Mouse (Mus musculus) ES-Bruce4 (cell line): ENCODE measurements around the gene Lipf. TPM values are rescaled to one million over a fixed set of nuclear protein-coding genes. Genes with fewer than 3 reads are reported as not detected.

Experiments used
- H3K27ac ChIP-seq: 2 replicates; pipeline ENCODE4 v1.5.1; 2012; ENCODE audit warnings: low read length, inconsistent platforms; ENCODE audit not compliant: insufficient read depth
- H3K27me3 ChIP-seq: 2 replicates; pipeline ENCODE4 v1.6.1; 2012; ENCODE audit warnings: mild to moderate bottlenecking, low read length, inconsistent platforms; ENCODE audit not compliant: control insufficient read depth, poor library complexity, insufficient read depth, severe bottlenecking
- H3K36me3 ChIP-seq: 2 replicates; pipeline ENCODE4 v1.6.1; 2012; ENCODE audit warnings: inconsistent platforms, mild to moderate bottlenecking, low read length, moderate library complexity; ENCODE audit not compliant: control insufficient read depth, poor library complexity, insufficient read depth, severe bottlenecking
- H3K4me1 ChIP-seq: one replicate; pipeline ENCODE4 v1.8.1; 2011; ENCODE audit warnings: low read length; ENCODE audit not compliant: control insufficient read depth, insufficient read depth
- H3K4me3 ChIP-seq: 2 replicates; pipeline ENCODE4 v1.5.1; 2011; ENCODE audit warnings: low read depth, mild to moderate bottlenecking, low read length
- H3K9ac ChIP-seq: 2 replicates; pipeline ENCODE4 v1.6.1; 2012; ENCODE audit warnings: low read depth, mild to moderate bottlenecking, inconsistent platforms; ENCODE audit not compliant: poor library complexity, severe bottlenecking
- H3K9me3 ChIP-seq: replicated peaks from 2 replicates; pipeline ENCODE4 v1.6.1; 2012; ENCODE audit warnings: mild to moderate bottlenecking, low read length, inconsistent platforms; ENCODE audit not compliant: control insufficient read depth, poor library complexity, insufficient read depth, severe bottlenecking
- CTCF ChIP-seq: IDR thresholded peaks from one replicate; pipeline ENCODE4 v1.8.1; 2011; ENCODE audit warnings: low read depth, low read length
- EP300 ChIP-seq: IDR thresholded peaks from 2 replicates; pipeline ENCODE4 v1.6.1; 2011; ENCODE audit warnings: low read depth, low read length; ENCODE audit not compliant: insufficient read depth
- POLR2A ChIP-seq: IDR thresholded peaks from one replicate; pipeline ENCODE4 v1.8.1; 2011; ENCODE audit warnings: low read length; ENCODE audit not compliant: insufficient read depth
- polyA plus RNA-seq: library from polyadenylated mRNA; stranded (reverse); fragments of >200 nt; gene quantifications from 2 replicates; pipeline ENCODE4 v1.2.4, GENCODE M21; 2011; ENCODE audit warnings: low read depth; ENCODE audit not compliant: missing spikeins, insufficient read depth, insufficient read length

Lipf gene
- not detected in 2 replicates for polyA plus RNA-seq

DNA sequence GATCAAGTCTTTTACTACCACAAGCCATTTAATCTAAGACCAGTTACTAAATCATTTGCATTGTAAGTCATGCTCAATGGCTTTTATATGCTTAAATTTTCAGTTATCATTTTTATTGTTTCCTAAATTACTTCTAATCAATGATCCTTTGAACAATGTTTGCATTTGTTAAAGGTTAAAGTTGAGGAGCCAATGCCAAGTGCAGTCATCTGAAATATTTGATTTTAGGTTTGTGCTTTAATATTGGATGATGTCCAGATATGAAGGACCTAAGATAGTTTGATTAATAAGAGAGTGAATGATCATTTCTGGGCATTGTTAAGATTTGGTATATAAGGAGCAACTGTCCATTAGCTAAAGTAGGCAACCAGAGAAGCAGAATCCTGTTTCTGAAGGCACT is at the start of gene Lipf:
TSS of gene Lipf (plus strand) at position 301 of the 400 bp plus-strand sequence.
- H3K27ac ChIP-seq: no peak within 1 kb of the TSS
- H3K36me3 ChIP-seq: no peaks in the 10 kb centered on the region
- no peaks in the 10 kb centered on the region for H3K27me3 ChIP-seq
- no peaks in the 10 kb centered on the region for H3K4me1 ChIP-seq
- TF ChIP-seq POLR2A: no peak
- no peak for TF ChIP-seq CTCF
- TF ChIP-seq EP300: no peak
- no peak within 1 kb of the TSS for H3K9ac ChIP-seq
- no peak within 1 kb of the TSS for H3K4me3 ChIP-seq
- H3K9me3 ChIP-seq: no peaks in the 10 kb centered on the region

DNA sequence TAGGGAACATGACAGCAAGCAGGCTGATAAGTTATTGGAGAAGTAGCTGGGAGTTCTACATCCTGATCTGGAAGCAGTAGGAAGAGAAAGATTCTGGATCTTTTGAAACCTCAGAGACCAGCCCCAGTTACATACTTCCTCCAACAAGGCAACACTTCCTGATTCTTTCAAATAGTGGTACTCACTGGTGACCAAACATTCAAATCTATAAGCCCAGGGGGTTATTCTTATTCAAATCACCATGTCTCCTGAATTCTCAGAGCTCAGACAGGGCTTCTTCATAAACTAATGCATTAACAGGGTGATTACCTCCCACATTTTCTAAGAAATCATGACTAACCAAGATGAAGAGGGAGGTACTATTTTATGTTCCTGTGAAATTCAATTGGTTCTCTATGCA is 36.9 kb upstream of the Lipf start:
- Histone ChIP-seq H3K9me3 (no peaks in the 10 kb centered on the region), H3K27me3 (no peaks in the 10 kb centered on the region), H3K27ac (no peak overlapping the region), H3K9ac (no peak overlapping the region), H3K4me3 (no peak overlapping the region), H3K4me1 (no peaks in the 10 kb centered on the region), H3K36me3 (no peaks in the 10 kb centered on the region)
- TF ChIP-seq EP300 (no peak), CTCF (no peak), POLR2A (no peak)

DNA sequence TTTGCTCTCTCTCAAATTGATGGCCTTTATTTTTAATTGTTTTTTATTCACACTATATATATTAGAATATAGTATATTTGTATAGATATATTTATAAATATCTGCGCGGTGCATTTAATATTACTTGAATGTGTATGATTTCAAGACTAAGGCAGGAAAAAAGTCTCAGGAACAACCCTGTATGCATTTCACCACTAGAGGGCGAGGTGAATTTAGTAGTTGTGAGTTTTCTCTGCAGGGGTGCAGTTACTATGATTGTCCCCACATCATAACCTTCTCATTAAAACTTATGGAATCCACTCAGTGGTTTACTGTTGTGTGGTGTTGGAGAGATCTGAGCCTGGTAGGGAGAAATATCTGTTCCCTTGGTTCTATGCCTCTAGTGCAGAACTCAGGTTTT is 18.0 kb downstream of the Lipf start:
- Histone ChIP-seq H3K27ac (no peak overlapping the region), H3K36me3 (no peaks in the 10 kb centered on the region), H3K27me3 (no peaks in the 10 kb centered on the region), H3K4me1 (no peaks in the 10 kb centered on the region), H3K4me3 (no peak overlapping the region), H3K9me3 (no peaks in the 10 kb centered on the region), H3K9ac (no peak overlapping the region)
- TF ChIP-seq CTCF (no peak), EP300 (no peak)

DNA sequence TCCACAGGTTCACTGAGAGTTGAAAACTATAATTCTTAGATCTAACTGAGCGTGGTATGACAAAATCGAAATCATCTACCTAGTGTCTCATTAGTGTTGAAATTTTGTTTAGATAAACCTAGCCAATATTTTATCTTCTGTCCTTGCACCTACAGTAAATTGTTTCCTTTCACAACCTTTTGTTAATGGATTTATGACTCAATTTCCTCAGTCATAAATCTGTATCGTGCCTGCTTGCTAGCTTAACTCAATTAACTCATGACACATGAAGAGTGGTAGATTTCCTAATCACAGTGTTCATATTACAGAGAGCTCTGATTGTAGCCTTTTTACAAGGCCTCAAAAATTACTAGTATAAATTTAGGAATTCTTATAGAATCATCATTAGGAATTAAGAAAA is 22.1 kb downstream of the Lipf start:
- H3K4me1 ChIP-seq: no peaks in the 10 kb centered on the region
- H3K4me3 ChIP-seq: no peak overlapping the region
- H3K27me3 ChIP-seq: no peaks in the 10 kb centered on the region
- H3K9ac ChIP-seq: no peak overlapping the region
- no peak for TF ChIP-seq EP300
- no peak for TF ChIP-seq POLR2A
- TF ChIP-seq CTCF: no peak
- no peaks in the 10 kb centered on the region for H3K9me3 ChIP-seq
- H3K36me3 ChIP-seq: no peaks in the 10 kb centered on the region
- no peak overlapping the region for H3K27ac ChIP-seq

DNA sequence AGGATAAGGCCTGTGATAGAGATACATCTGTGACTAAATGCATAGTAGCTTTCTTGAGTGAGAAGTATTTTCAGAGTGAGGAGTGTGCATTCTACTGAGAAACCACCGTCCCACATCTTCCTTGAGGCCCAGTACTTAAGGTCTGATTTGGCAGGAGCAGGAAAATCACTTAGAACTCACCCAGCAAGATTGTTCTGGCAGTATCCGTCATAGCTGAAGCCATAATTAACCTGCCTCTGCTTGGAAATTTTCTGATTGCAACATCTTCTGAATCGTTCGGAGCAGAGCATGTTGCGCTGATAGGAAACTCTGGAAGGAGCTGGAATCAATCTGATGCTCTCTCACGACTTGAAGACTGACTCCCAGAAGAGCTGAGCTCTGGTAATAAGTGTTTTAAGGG is 47.0 kb downstream of the Lipf start, which contains the start of gene Lipk:
TSS of gene Lipk (plus strand) at position 289 of the 400 bp plus-strand sequence.
- Histone ChIP-seq H3K27ac (no peak within 1 kb of the TSS), H3K9me3 (no peaks in the 10 kb centered on the region), H3K4me1 (no peaks in the 10 kb centered on the region), H3K27me3 (no peaks in the 10 kb centered on the region; the same call in 1 of the 2 replicates), H3K36me3 (no peaks in the 10 kb centered on the region), H3K9ac (no peak within 1 kb of the TSS), H3K4me3 (no peak within 1 kb of the TSS)
- no peak for TF ChIP-seq EP300
- no peak for TF ChIP-seq POLR2A
- no peak for TF ChIP-seq CTCF

DNA sequence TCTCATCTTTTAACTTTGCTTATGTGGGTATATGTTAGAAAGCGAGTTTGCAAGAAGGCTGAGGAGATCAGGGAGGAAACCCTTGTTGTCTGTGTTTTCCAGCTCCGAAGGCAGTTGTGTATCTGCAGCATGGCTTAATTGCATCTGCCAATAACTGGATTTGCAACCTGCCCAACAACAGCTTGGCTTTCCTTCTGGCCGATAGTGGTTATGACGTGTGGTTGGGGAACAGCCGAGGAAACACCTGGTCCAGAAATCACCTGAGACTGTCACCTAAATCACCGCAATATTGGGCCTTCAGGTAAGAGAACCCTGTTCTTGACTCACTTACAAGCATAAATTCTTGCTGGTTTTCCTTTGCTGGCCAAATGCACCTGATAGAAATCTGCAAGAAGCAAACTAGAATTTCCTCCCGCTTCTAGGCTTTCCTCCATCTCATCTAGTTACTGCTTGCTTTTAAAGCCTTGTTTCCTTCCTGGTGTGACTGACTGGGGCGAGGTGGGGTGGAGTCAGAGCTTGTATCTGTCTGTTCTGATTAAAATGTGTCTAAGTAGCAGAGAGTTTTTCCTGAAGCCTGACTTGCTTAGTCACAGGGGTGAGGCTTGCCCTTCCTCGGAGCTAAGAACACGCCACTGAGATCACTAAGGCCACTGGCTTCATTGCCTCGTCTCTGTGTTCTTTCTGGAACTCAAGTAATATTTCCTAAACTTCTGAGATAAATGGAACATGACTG is 60.6 kb downstream of the Lipf start:
- Histone ChIP-seq H3K4me3 (no peak overlapping the region), H3K4me1 (no peaks in the 10 kb centered on the region), H3K36me3 (no peaks in the 10 kb centered on the region), H3K9me3 (no peaks in the 10 kb centered on the region), H3K27me3 (no peaks in the 10 kb centered on the region), H3K27ac (no peak overlapping the region), H3K9ac (no peak overlapping the region)
- TF ChIP-seq CTCF (no peak), EP300 (no peak), POLR2A (no peak)
